Mouse (Mus musculus): ENCODE data around the gene Ccdc39. TPM values are rescaled to one million over a fixed set of nuclear protein-coding genes. Genes with fewer than 3 reads are reported as not detected.

Gene Ccdc39
- polyA plus RNA-seq, 1 experiment from 2014 or later: 1.8 TPM

GRCm38 (mm10) chr3:33850856-33851255, 6.7 kb upstream of the Ccdc39 start:
- no peaks in the 10 kb centered on the region for H3K36me3 ChIP-seq
- H3K9ac ChIP-seq: no peak overlapping the region
- H3K27ac ChIP-seq: no peak overlapping the region
- H3K27me3 ChIP-seq (replicated peaks): no peaks in the 10 kb centered on the region
- H3K4me2 ChIP-seq (replicated peaks): no peak overlapping the region
- H3K4me3 ChIP-seq (replicated peaks): no peak overlapping the region
- no peaks in the 10 kb centered on the region for H3K4me1 ChIP-seq (replicated peaks)
- H3K9me3 ChIP-seq: no peaks in the 10 kb centered on the region
- no peak for ATAC-seq
- 86% methylated on average over 4 of the region's 4 CpGs for WGBS

- Histone ChIP-seq H3K36me3 (no peaks in the 10 kb centered on the region), H3K27me3 (replicated peaks) (no peaks in the 10 kb centered on the region), H3K4me2 (replicated peaks) (no peak overlapping the region), H3K9ac (no peak overlapping the region), H3K27ac (no peak overlapping the region), H3K9me3 (no peaks in the 10 kb centered on the region), H3K4me3 (replicated peaks) (no peak overlapping the region), H3K4me1 (replicated peaks) (peaks cover 3% of the 10 kb centered on the region; the same call in 1 of the 2 replicates)
- no peak for ATAC-seq
- WGBS: 79% methylated on average over 6 of the region's 6 CpGs
These were observed 2.5 kb upstream of the Ccdc39 start for GRCm38 (mm10) chr3:33846639-33847038.

DNA sequence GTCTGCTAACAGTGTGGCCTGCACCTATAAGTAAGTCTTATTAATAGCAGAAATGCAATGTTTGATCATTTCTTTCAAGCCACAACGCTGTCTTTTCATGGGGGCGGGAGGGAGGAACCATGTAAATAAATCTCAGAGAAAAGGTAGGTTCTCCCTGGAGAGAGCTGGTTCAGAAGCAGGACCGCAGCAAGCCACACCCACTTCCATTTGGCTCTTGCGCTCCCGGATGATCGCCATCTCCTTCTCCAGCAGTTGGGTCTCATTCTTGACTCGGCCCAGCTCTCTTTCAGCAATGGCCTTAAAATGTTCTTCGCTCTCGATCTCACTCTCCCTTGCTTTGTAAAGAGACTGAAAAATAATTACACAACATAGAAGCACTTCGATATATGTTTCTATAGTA, 5.2 kb downstream of the Ccdc39 start:
- H3K4me1 ChIP-seq (replicated peaks): 0 out of 2 replicates have a peak, but pooled peaks cover 3% of the 10 kb centered on the region
- ATAC-seq: no peak
- H3K9me3 ChIP-seq: no peaks in the 10 kb centered on the region
- no peaks in the 10 kb centered on the region for H3K36me3 ChIP-seq
- no peak overlapping the region for H3K9ac ChIP-seq
- H3K4me3 ChIP-seq (replicated peaks): no peak overlapping the region
- H3K27ac ChIP-seq: no peak overlapping the region
- 49% methylated on average over 10 of the region's 10 CpGs for WGBS
- peak overlapping the region; percentile 36; the same call in 1 of the 2 replicates for H3K4me2 ChIP-seq (replicated peaks)
- H3K27me3 ChIP-seq (replicated peaks): no peaks in the 10 kb centered on the region

DNA sequence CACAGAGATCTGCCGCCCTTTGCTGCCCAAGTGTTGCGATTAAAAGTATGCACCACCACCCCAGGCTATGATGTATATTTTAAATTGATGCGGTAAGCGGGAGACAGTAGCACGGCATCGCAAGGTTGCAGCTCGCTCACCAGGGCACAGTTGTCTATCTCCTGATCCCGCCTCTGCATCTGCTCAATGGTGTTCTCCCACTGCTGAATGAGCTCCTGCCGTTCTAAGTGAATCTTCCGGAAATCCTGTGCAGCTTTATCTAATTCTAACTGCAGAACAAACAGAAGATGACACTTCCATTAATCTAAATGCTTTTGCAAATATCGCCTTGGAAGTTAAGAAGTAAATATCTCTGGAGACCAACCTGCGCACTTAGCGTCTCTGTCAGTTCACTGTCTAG, 7.5 kb downstream of the Ccdc39 start:
- no peaks in the 10 kb centered on the region for H3K4me1 ChIP-seq (replicated peaks)
- H3K9me3 ChIP-seq: no peaks in the 10 kb centered on the region
- no peak overlapping the region for H3K27ac ChIP-seq
- 74% methylated on average over 13 of the region's 13 CpGs for WGBS
- no peak overlapping the region for H3K9ac ChIP-seq
- no peak overlapping the region for H3K4me2 ChIP-seq (replicated peaks)
- no peaks in the 10 kb centered on the region for H3K27me3 ChIP-seq (replicated peaks)
- no peak overlapping the region for H3K4me3 ChIP-seq (replicated peaks)
- ATAC-seq: no peak
- no peaks in the 10 kb centered on the region for H3K36me3 ChIP-seq

DNA sequence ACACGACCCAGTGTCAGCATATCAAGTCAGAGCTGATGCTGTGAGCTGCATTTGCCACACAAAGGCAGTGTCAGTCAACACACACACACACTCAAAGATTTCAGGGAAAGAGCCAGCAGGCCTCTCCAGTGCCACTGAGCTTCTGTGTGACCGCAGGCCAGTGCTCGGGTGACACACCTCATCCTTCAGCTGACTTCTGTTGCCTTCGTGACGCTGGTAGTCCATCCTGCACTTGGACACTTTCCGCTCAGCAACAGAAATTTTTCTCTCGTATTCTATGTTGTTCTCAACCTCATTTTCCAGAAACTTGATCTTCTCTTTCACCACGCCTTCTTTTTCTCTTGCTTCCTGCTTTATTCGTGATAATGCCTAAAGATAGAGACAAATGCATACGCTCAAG, 11.8 kb downstream of the Ccdc39 start:
- no peak overlapping the region for H3K4me3 ChIP-seq (replicated peaks)
- no peaks in the 10 kb centered on the region for H3K36me3 ChIP-seq
- H3K27me3 ChIP-seq (replicated peaks): no peaks in the 10 kb centered on the region
- H3K4me1 ChIP-seq (replicated peaks): no peaks in the 10 kb centered on the region
- no peak overlapping the region for H3K27ac ChIP-seq
- WGBS: 87% methylated on average over 10 of the region's 10 CpGs
- no peaks in the 10 kb centered on the region for H3K9me3 ChIP-seq
- no peak overlapping the region for H3K9ac ChIP-seq
- no peak for ATAC-seq
- H3K4me2 ChIP-seq (replicated peaks): no peak overlapping the region

DNA sequence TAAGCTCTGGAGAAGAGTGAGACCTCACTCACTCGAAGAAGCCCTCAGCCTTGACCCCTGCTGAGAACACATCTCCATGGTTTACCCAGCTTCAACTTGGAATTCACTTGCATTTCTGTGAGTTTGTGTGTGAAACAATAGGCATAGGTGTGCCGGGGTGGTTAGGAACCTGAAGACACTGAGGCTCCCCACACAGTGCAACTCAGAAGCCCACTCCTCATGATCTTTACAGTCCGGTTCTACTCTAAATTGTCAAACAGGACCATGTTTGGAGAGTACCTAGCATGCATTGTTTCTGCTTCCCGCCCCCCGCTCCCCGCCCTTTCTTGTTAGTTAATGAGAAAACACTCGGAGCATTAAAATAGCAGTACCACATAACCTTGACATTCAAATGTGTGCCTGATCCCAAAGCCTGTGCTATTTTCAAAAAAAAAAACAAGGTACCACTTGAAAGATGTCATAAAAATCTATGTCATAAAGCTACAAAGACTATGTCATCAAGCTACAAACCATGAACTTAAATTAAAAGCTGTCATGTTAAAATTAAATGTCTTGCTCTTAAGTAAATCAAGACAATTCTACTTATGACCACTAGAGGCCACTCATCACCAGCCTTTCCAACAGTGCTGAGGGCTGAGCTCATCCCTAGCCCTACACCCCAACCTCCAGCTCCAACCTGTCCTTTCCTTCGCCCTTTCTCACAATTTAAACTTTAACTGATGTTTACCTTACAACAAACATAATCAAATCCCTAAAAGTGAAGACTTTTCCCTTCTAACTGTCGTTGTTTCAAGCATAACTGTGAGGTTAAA, 19.8 kb downstream of the Ccdc39 start:
- H3K4me2 ChIP-seq (replicated peaks): no peak overlapping the region

GRCm38 (mm10) chr3:33807151-33807550, 37.0 kb downstream of the Ccdc39 start:
- H3K9me3 ChIP-seq: no peaks in the 10 kb centered on the region
- no peak overlapping the region for H3K4me2 ChIP-seq (replicated peaks)
- ATAC-seq: no peak
- peaks cover 15% of the 10 kb centered on the region for H3K36me3 ChIP-seq
- no peak overlapping the region for H3K4me3 ChIP-seq (replicated peaks)
- H3K27me3 ChIP-seq (replicated peaks): no peaks in the 10 kb centered on the region
- H3K9ac ChIP-seq: no peak overlapping the region
- WGBS: 74% methylated on average over 1 of the region's 1 CpGs
- no peak overlapping the region for H3K27ac ChIP-seq
- H3K4me1 ChIP-seq (replicated peaks): no peaks in the 10 kb centered on the region

More for the DNA sequence above, 19.8 kb downstream of the Ccdc39 start:
- H3K36me3 ChIP-seq: no peaks in the 10 kb centered on the region
- no peak overlapping the region for H3K4me3 ChIP-seq (replicated peaks)
- no peak; the same call in 1 of the 2 replicates for ATAC-seq
- H3K27ac ChIP-seq: no peak overlapping the region
- H3K27me3 ChIP-seq (replicated peaks): no peaks in the 10 kb centered on the region
- H3K4me1 ChIP-seq (replicated peaks): no peaks in the 10 kb centered on the region
- H3K9ac ChIP-seq: no peak overlapping the region
- 40% methylated on average over 9 of the region's 9 CpGs for WGBS
- H3K9me3 ChIP-seq: no peaks in the 10 kb centered on the region

DNA sequence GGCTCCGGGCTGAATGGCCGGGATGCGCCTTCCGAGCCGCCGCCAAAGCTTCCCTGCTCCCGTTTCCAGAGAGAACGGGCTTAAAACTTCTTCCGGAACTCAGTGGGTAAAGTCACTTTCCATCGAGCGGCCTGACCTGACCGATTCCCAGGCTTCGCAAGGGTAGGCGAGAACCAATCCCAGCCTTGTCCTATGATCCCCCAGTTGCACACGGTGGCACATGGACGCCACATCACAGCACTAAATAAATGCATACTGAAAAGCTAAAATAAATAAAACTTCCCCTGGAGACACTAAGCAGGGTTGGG, 43.6 kb downstream of the Ccdc39 start:
- Histone ChIP-seq H3K9ac (peak overlapping the region; percentile 89), H3K4me1 (replicated peaks) (no peaks in the 10 kb centered on the region), H3K9me3 (no peaks in the 10 kb centered on the region), H3K4me3 (replicated peaks) (peak overlapping the region; percentile 91), H3K36me3 (peaks cover 8% of the 10 kb centered on the region; the same call in 1 of the 2 replicates), H3K4me2 (replicated peaks) (peak overlapping the region; percentile 54), H3K27ac (peak overlapping the region; percentile 100), H3K27me3 (replicated peaks) (no peaks in the 10 kb centered on the region)
- ATAC-seq: peak; percentile 18; the same call in 1 of the 2 replicates
- WGBS: under 1% methylated on average over 16 of the region's 16 CpGs

DNA sequence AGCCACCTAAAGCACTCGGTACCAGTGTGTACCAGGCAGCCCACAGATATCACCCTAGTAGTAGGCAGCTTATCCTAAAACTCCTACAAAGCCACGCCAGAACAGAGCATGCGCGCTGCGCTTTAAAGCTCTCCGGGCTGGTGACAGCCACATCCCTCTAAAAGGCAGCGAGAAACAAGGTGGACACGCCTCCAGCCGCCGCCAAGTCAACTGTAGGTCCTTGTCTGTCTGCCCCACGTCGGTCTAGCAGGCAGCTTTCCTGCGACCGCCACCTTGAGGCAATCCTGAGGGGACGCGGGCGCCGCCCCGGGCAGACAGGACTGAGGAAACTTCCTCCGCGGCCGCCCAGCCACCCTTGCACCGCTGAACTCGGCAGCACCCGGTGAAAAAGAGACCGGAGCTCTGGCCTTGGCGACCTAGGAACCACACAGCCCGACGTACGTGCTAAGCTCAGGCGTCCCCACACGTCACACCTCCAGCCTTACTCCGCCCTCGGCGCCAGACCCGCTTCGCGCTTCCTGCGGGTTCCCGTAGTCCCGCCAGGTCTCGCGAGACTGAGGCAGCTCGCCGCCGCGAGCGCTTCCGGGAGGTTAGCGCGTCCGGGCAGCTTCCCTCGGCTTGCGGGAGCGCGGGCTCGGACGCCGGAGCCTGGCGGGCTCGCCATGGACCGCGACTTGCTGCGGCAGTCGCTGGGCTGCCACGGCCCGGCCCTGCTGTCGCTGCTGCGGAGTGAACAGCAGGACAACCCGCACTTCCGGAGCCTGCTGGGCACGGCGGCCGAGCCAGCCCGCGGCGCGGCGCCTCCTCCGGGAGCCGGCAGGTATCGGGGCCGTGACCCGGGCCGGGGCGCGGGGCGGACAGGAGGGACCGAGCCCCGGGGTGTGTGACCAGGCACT, 44.2 kb downstream of the Ccdc39 start, which contains the start of gene Ttc14:
Gene Ttc14, plus strand, starts transcription at position 216 of the 896 bp plus-strand sequence.
- WGBS: under 1% methylated on average over 90 of the region's 90 CpGs
- peak; percentile 99 for ATAC-seq

DNA sequence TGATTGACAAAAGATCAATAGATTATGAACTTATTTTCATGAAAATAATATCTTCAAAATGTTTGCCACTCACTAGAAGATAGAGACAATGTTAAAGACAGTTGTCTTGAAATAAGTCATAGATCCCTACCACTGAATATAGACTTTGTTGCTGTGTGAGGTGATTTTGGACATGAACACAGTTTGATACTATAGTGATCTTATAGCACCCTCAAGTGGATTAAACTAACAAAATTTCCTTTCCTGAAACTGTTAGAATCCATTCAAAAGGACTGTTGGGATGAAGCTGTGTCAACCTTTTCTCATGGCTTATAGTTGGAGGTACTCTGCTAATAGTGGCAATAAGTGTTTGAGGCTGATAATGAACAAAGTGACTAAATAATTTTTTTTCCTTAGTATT, 53.1 kb downstream of the Ccdc39 start:
- no peak overlapping the region for H3K27ac ChIP-seq
- no peaks in the 10 kb centered on the region for H3K4me1 ChIP-seq (replicated peaks)
- no peaks in the 10 kb centered on the region for H3K36me3 ChIP-seq
- no peaks in the 10 kb centered on the region for H3K9me3 ChIP-seq
- H3K4me2 ChIP-seq (replicated peaks): no peak overlapping the region
- no peak overlapping the region for H3K4me3 ChIP-seq (replicated peaks)
- no peaks in the 10 kb centered on the region for H3K27me3 ChIP-seq (replicated peaks)
- H3K9ac ChIP-seq: no peak overlapping the region
- no peak for ATAC-seq

More for the DNA sequence above, 44.2 kb downstream of the Ccdc39 start, which contains the start of gene Ttc14:
- Histone ChIP-seq H3K27ac (peak within 1 kb of the TSS; percentile 100), H3K4me1 (replicated peaks) (no peaks in the 10 kb centered on the region), H3K9ac (peak within 1 kb of the TSS; percentile 89), H3K4me3 (replicated peaks) (peak within 1 kb of the TSS; percentile 91), H3K9me3 (no peaks in the 10 kb centered on the region), H3K4me2 (replicated peaks) (peak within 1 kb of the TSS; percentile 63), H3K36me3 (0 out of 2 replicates have a peak, but pooled peaks cover 5% of the 10 kb centered on the region), H3K27me3 (replicated peaks) (no peaks in the 10 kb centered on the region)

Data from intestine, embryonic 15.5 days (tissue).